Mouse (Mus musculus) neural tube, embryonic 15.5 days (tissue): ENCODE results near the gene Zrsr1. TPM values are rescaled to one million over a fixed set of nuclear protein-coding genes. Genes with fewer than 3 reads are reported as not detected.

ENCODE experiments used
- ATAC-seq: fragments of 200-750 bp; cut with Nextera tagmentation; 2 replicates; pipeline ENCODE4 v1.8.0; 2017; ENCODE audit warnings: mild to moderate bottlenecking, moderate TSS enrichment, moderate library complexity; ENCODE audit not compliant: low FRiP score
- H3K27ac ChIP-seq: fragments of 300-500 bp; sonication (generic); replicated peaks from 2 replicates; pipeline ENCODE4 v1.5.1; 2015; ENCODE audit warnings: mild to moderate bottlenecking, inconsistent platforms
- H3K27me3 ChIP-seq: fragments of 300-500 bp; sonication (generic); replicated peaks from 2 replicates; pipeline ENCODE4 v1.6.1; 2015; ENCODE audit warnings: inconsistent platforms
- H3K36me3 ChIP-seq: fragments of 300-500 bp; sonication (generic); 2 replicates; pipeline ENCODE4 v1.6.1; 2015; ENCODE audit warnings: inconsistent platforms
- H3K4me1 ChIP-seq: fragments of 300-500 bp; sonication (generic); 2 replicates; pipeline ENCODE4 v1.6.1; 2015; ENCODE audit warnings: inconsistent platforms
- H3K4me2 ChIP-seq: fragments of 300-500 bp; sonication (generic); 2 replicates; pipeline ENCODE4 v1.6.1; 2015; ENCODE audit warnings: inconsistent platforms, mild to moderate bottlenecking, moderate library complexity
- H3K4me3 ChIP-seq: fragments of 300-500 bp; sonication (generic); replicated peaks from 2 replicates; pipeline ENCODE4 v1.5.1; 2015; ENCODE audit warnings: mild to moderate bottlenecking, inconsistent platforms
- H3K9ac ChIP-seq: fragments of 300-500 bp; sonication (generic); replicated peaks from 2 replicates; pipeline ENCODE4 v1.6.1; 2015; ENCODE audit warnings: mild to moderate bottlenecking, inconsistent platforms
- H3K9me3 ChIP-seq: fragments of 300-500 bp; sonication (generic); replicated peaks from 2 replicates; pipeline ENCODE4 v1.6.1; 2016; ENCODE audit warnings: inconsistent platforms
- WGBS: fragments of 180-500 bp; shearing (Covaris S2); methylation state at CpG from one replicate; pipeline ENCODE4 v1.1.7; 2015; ENCODE audit warnings: mixed read lengths; 5-methylcytosine and 5-hydroxymethylcytosine counted together
- polyA plus RNA-seq: library from polyadenylated mRNA; unstranded; fragments of >200 nt; fragmentation: Nextera tagmentation; extraction: Ambion mirVana; gene quantifications from 2 replicates; pipeline ENCODE4 v1.2.1, GENCODE M21; 2015

Gene Zrsr1
- polyA plus RNA-seq, 1 experiment from 2014 or later: 9.5 TPM

DNA sequence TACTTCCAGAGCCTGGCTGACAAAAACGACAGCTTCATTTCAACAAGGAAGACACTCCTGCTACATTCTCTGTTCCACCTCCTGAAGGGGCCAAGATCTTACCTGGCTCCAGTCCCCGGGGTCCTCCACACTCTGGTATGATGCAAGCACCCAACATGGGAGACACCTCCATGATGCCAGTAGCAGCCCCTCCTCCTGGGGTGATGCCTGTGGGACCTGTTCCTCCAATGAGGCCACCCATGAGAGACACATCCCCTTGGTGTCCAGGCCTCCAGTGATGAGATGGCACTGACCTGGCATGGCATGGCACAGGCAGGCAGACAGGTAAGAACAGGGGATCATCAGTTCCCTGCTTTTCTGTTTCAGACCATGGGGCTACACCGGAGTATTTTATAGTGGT, 6.4 kb downstream of the Zrsr1 start:
- Histone ChIP-seq H3K4me3 (no peak overlapping the region), H3K27me3 (no peaks in the 10 kb centered on the region), H3K4me2 (peak overlapping the region; percentile 3; the same call in 1 of the 2 replicates), H3K27ac (no peak overlapping the region), H3K36me3 (peaks cover 29% of the 10 kb centered on the region), H3K9ac (no peak overlapping the region), H3K9me3 (no peaks in the 10 kb centered on the region), H3K4me1 (peaks cover 61% of the 10 kb centered on the region)
- no peak for ATAC-seq
- WGBS: 94% methylated on average over 3 of the region's 3 CpGs

DNA sequence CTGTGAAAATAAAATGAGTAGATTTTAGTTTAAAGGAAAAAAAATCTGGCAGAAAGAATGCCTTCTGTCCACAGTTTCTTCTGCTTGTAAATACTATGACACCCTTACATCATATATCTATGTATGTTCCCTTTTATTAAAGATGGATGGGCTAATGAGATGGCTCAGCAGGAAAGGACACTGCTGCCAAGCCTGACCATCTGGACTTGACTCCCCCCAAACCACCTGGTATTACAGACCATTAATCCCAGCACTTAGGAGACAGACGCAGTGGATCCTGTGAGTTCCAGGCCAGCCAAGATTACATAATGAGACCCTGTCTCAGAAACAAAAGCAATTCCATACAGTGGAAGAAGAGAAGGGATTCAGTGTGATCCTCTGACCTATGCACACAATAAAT, 6.9 kb downstream of the Zrsr1 start:
- ATAC-seq: no peak
- Histone ChIP-seq H3K9me3 (no peaks in the 10 kb centered on the region), H3K27me3 (no peaks in the 10 kb centered on the region), H3K4me1 (peaks cover 58% of the 10 kb centered on the region), H3K4me3 (no peak overlapping the region), H3K4me2 (no peak overlapping the region), H3K27ac (no peak overlapping the region), H3K9ac (no peak overlapping the region), H3K36me3 (peaks cover 24% of the 10 kb centered on the region)
- WGBS: 35% methylated on average over 1 of the region's 1 CpGs

DNA sequence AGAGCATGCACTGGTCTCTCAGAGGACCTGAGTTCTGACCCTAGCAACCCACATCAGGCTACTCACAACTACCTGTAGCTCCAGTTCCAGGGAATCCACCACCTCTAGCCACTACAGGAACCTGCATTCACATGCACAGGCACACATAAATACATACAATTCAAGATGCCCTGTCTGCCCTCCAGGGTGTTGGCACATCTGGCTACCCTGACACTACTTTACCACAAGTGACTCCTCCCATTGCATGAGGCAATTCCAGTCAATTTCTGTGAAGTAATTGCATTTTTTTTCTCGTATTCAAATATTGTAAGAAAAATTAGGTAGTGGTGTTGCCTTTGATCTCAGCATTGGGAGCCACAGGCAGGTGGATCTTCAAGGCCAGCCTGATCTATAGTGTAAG, 7.4 kb downstream of the Zrsr1 start:
- H3K4me2 ChIP-seq: no peak overlapping the region
- peaks cover 53% of the 10 kb centered on the region for H3K4me1 ChIP-seq
- ATAC-seq: no peak
- no peaks in the 10 kb centered on the region for H3K27me3 ChIP-seq
- no peak overlapping the region for H3K4me3 ChIP-seq
- no peak overlapping the region for H3K27ac ChIP-seq
- WGBS: 87% methylated on average over 1 of the region's 1 CpGs
- peaks cover 19% of the 10 kb centered on the region for H3K36me3 ChIP-seq
- H3K9ac ChIP-seq: no peak overlapping the region
- H3K9me3 ChIP-seq: no peaks in the 10 kb centered on the region

DNA sequence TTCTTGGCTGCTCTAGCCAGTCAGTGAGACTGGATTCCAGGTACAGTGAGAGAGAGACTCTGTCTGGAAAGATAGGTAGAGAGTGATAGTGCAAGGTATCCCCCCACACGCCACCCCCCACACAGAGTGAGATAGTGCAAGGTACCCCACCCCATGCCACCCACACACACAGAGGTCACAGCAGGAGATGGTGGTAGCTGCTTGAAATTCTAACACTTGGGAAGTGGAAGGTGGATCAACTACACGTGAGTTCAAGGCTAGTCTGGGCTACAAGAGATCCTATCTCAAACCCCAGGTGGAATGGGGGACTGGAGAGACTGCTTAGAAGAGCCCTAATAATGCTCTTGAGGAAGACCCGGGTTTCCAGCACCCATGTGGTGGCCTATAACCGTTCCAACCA, 9.2 kb downstream of the Zrsr1 start:
- ATAC-seq: no peak
- H3K4me1 ChIP-seq: peaks cover 44% of the 10 kb centered on the region
- no peak overlapping the region for H3K27ac ChIP-seq
- peaks cover 17% of the 10 kb centered on the region for H3K36me3 ChIP-seq
- H3K4me2 ChIP-seq: peak overlapping the region; percentile 71
- H3K9me3 ChIP-seq: no peaks in the 10 kb centered on the region
- H3K9ac ChIP-seq: peak overlapping the region; percentile 60
- peak overlapping the region; percentile 59 for H3K4me3 ChIP-seq
- 42% methylated on average over 4 of the region's 4 CpGs for WGBS
- H3K27me3 ChIP-seq: no peaks in the 10 kb centered on the region

DNA sequence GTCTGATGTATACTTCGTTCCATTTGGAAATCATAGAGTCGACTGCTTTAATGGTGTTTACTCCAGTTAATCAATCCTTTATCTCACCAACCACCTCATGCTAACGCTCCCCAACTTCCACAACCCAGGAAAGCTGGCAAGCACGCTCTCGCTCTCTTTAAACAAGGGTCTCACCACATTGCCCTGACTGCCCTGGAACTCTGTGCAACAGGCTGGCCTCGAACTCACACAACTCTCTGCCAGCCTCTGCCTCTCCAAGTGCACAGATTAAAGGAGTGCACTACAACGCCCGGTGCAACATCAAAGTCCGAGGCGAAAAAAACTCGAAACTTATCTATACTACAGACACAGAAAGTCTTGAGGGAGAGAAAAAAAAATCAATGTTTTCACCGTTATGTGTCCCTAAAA, 9.7 kb downstream of the Zrsr1 start:
- no peaks in the 10 kb centered on the region for H3K9me3 ChIP-seq
- ATAC-seq: peak; percentile 48
- H3K36me3 ChIP-seq: peaks cover 12% of the 10 kb centered on the region
- peak overlapping the region; percentile 59 for H3K4me3 ChIP-seq
- H3K27me3 ChIP-seq: no peaks in the 10 kb centered on the region
- 3% methylated on average over 12 of the region's 12 CpGs for WGBS
- peak overlapping the region; percentile 71 for H3K4me2 ChIP-seq
- H3K4me1 ChIP-seq: peaks cover 39% of the 10 kb centered on the region
- H3K9ac ChIP-seq: peak overlapping the region; percentile 60
- H3K27ac ChIP-seq: peak overlapping the region; percentile 92

DNA sequence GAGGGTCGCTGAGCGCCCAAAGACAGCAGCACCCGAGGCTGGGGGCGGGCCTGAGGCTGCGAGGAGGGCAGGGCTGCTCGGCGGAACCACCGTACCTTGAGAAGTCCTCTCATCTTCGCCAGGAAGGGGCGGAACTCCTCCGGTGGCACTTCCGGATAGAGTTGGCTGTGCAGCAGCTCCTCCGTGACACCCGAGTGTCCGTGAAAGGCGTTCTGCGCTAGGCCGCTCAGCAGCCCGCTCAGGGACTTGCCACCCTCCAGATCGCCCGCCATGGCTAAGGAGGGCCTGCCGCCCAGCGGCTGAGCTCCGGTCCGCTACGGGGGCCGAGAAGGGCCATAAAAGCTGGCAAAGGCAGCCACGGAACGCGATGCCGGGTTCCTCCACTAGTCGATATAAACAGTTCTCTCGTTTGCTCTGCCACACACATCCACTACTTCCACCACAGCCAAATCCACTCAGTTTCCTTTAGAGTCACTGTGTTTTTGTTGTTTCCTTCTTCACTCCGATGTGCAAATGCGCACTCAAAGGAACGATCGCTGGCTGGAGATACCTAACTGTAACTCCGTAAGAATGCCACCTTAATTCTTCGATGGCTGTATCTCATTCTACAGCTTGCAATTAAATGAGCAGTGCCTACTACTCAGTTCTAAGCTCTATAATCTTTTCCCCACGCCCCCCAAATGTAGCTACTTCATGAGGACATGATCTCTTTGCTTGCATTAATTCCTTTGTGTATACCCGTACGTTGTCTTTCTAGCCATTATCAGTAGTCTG, 10.4 kb downstream of the Zrsr1 start, which contains the start of the genes Gm28048 and Commd1:
TSS of gene Gm28048 (minus strand) at position 107 of the 774 bp plus-strand sequence.
TSS of gene Commd1 (minus strand) at position 399 of the 774 bp plus-strand sequence.
- ATAC-seq: peak; percentile 94
- no peaks in the 10 kb centered on the region for H3K9me3 ChIP-seq
- H3K9ac ChIP-seq: peak within 1 kb of the TSS; percentile 60
- peak within 1 kb of the TSS; percentile 59 for H3K4me3 ChIP-seq
- H3K27ac ChIP-seq: peak within 1 kb of the TSS; percentile 92
- H3K27me3 ChIP-seq: no peaks in the 10 kb centered on the region
- peaks cover 9% of the 10 kb centered on the region; the same call in 1 of the 2 replicates for H3K36me3 ChIP-seq
- peak within 1 kb of the TSS; percentile 71 for H3K4me2 ChIP-seq
- H3K4me1 ChIP-seq: peaks cover 32% of the 10 kb centered on the region
- WGBS: 2% methylated on average over 42 of the region's 42 CpGs

DNA sequence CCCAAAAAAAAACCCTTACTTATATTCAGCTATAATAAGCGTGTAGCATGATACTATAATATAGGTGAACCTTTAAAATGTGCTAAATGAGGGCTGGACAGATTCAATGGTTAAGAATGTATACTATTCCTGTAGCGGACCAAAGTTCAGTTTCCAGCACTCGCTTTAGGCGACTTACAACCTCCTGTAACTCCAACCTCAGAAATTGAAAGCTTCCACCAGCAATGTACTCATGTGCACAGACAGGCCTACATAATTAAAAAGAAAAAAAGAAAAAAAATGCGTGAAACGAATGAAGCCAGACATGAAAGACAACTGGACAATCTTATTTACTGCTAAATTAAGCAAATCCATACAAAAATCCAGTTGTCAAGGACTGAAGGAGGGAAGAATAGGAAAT, 11.0 kb downstream of the Zrsr1 start:
- no peak overlapping the region for H3K4me3 ChIP-seq
- peaks cover 26% of the 10 kb centered on the region for H3K4me1 ChIP-seq
- H3K4me2 ChIP-seq: peak overlapping the region; percentile 71
- no peak for ATAC-seq
- peaks cover 6% of the 10 kb centered on the region; the same call in 1 of the 2 replicates for H3K36me3 ChIP-seq
- WGBS: 76% methylated on average over 6 of the region's 6 CpGs
- H3K27ac ChIP-seq: no peak overlapping the region
- no peaks in the 10 kb centered on the region for H3K9me3 ChIP-seq
- no peaks in the 10 kb centered on the region for H3K27me3 ChIP-seq
- no peak overlapping the region for H3K9ac ChIP-seq

DNA sequence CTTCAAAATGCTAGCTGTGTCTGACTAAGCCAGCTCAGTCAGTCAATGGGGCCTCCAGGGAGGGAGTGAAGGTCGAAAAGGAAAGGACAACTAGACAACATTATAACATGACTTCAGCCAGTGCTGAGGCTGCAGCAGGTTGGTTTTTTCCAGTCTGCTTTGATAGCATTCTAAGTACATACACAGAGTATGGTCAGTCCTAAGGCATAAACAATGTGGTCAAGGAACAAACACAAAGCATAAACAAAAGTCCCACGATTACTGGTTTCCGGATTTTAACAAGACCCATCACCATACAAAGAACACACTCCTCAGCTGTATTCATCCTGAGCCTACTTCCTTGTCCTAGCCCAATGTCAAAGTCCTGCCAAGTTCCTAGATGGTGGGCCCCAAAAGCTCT, 13.7 kb downstream of the Zrsr1 start:
- H3K4me3 ChIP-seq: no peak overlapping the region
- 87% methylated on average over 3 of the region's 3 CpGs for WGBS
- no peak overlapping the region for H3K9ac ChIP-seq
- no peak overlapping the region for H3K27ac ChIP-seq
- no peaks in the 10 kb centered on the region for H3K36me3 ChIP-seq
- H3K4me2 ChIP-seq: no peak overlapping the region
- H3K4me1 ChIP-seq: peaks cover 12% of the 10 kb centered on the region
- ATAC-seq: no peak
- H3K9me3 ChIP-seq: no peaks in the 10 kb centered on the region
- no peaks in the 10 kb centered on the region for H3K27me3 ChIP-seq

DNA sequence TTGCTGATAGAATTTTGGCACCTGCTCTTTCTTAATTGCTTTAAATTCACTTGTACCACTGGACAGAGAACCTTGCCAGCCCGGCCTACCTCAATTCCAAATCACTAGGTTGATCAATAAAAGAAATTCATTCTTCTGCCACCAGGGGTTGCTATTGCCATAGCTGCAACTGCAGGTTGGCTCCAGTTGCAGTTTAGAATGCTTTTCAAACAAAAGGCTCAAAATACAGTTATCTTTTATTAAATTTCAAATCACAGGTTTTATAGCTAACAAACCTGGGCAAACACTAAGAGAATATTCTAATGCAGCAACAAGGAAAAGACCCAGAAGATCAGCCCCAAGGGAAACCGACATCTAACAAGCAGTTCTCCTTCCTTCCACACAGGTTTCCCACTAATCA, 15.6 kb downstream of the Zrsr1 start:
- Histone ChIP-seq H3K27ac (no peak overlapping the region), H3K4me1 (peaks cover 12% of the 10 kb centered on the region), H3K4me3 (no peak overlapping the region), H3K27me3 (no peaks in the 10 kb centered on the region), H3K36me3 (no peaks in the 10 kb centered on the region), H3K9me3 (no peaks in the 10 kb centered on the region), H3K9ac (no peak overlapping the region), H3K4me2 (no peak overlapping the region)
- 48% methylated on average over 2 of the region's 2 CpGs for WGBS
- no peak for ATAC-seq

DNA sequence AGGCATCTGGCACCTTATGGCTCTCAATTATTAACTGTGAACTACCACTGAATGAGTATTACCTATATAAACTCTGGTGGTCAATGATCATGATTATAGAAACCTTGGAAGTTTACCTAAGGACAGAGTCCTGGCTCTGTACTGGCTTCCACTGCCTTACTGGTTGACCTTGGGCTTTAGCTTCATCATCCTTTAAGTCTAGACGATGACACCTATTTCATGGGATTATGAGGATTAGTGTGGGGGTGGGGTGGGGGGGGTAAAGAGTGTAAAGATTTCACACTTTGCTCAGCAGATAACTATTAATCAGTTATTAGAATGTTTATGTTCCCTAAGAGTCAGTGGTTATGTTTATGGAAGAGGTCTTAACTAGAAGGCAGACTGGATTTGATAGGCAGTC, 18.0 kb downstream of the Zrsr1 start:
- H3K27me3 ChIP-seq: no peaks in the 10 kb centered on the region
- H3K9ac ChIP-seq: peak overlapping the region; percentile 64
- peak overlapping the region; percentile 92 for H3K27ac ChIP-seq
- 52% methylated on average over 1 of the region's 1 CpGs for WGBS
- peaks cover 12% of the 10 kb centered on the region for H3K36me3 ChIP-seq
- peaks cover 13% of the 10 kb centered on the region for H3K4me1 ChIP-seq
- H3K4me3 ChIP-seq: peak overlapping the region; percentile 70
- H3K4me2 ChIP-seq: peak overlapping the region; percentile 68
- peak; percentile 28 for ATAC-seq
- no peaks in the 10 kb centered on the region for H3K9me3 ChIP-seq

DNA sequence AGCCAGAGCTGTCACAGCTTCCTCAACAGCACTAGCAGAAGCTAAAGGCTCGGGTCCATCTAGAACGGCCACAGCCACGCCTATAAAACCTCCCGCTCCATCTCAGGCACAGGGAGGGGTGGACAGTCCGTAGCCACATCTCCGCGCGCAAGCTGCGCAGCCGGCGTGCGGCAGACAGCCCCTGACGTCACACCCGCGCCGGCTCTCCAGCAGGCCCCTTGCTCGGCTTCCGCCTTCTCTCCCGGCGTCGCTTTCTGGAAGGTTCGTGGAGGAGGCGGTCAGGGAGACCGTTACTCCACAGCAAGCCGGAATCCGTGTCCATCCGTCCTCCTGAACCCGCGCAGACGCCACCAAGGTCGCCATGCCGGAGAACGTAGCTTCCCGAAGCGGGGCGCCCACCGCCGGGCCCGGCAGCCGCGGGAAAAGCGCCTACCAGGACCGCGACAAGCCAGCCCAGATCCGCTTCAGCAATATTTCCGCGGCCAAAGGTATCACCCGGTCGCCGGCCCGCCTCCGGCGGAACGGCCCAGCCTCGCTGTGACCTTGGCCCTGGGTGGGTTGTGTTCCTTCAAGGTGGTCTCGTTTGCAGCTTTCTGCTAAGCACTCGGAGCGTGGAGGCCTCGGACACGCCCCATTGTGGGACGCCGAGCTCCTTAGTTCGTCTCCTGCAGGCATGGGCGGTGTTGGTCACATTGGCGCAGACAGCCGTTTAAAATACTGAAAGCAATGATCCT, 18.8 kb downstream of the Zrsr1 start, which contains the start of gene Cct4:
TSS of gene Cct4 (plus strand) at position 127 of the 734 bp plus-strand sequence.
- H3K27ac ChIP-seq: peak within 1 kb of the TSS; percentile 92
- no peaks in the 10 kb centered on the region for H3K27me3 ChIP-seq
- peaks cover 19% of the 10 kb centered on the region for H3K36me3 ChIP-seq
- H3K4me1 ChIP-seq: peaks cover 13% of the 10 kb centered on the region
- peak within 1 kb of the TSS; percentile 70 for H3K4me3 ChIP-seq
- WGBS: under 1% methylated on average over 65 of the region's 66 CpGs
- no peaks in the 10 kb centered on the region for H3K9me3 ChIP-seq
- H3K4me2 ChIP-seq: peak within 1 kb of the TSS; percentile 68
- ATAC-seq: peak; percentile 99
- H3K9ac ChIP-seq: peak within 1 kb of the TSS; percentile 79
